In the genomic region with DNA sequence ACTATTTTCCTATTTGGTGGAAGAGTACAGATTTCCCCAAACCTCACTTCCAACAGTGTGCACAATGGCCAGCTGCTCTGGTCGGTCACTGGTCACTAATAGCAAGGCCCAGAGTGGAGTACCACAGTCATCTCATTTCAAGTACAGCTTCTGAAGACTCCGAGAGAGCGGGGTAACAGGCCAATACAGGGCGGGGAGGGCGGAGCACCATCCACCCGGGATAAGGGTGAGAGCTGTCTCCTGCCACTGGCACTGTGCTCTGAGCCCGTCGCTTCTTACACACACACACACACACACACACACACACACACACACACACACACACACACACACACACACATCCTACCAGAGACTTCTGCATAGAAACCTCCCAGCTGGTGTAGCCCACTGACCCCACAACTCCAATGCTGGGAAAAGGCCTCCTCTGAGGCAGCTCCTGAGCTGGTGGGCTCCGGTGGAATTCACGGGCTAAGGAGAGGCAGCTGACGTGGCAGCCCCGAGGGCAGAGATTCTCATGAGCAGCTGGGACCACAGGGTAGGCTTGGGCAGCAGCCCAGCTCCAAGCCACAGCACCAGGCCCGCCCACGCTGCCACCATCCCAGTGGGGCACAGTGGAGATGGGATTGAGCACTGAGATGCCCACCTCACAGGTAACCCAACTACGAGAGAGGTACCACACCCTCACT, we compare ENCODE assay signal across 1 mouse cellular context.
TF ChIP-seq lines count a peak whose summit lies in the region.

No protein-coding gene starts in this region.

TF ChIP-seq in ES-E14, 5 proteins besides CTCF, POLR2A, EP300 and RAD21:
- TF ChIP-seq ZNF384 (IDR thresholded peaks at IDR 0.05; ENCODE audit: low read depth, low read length), result no peak
